Mouse (Mus musculus) frontal cortex, postnatal 14 days (tissue): ENCODE results near the gene Spata32.

Experiments used
- DNase-seq, 2 experiments: peaks; one replicate each; pipeline ENCODE4 v3.0.0; 2022; ENCODE audit warnings: low spot score in 2 of 2

Spata32 gene

DNA sequence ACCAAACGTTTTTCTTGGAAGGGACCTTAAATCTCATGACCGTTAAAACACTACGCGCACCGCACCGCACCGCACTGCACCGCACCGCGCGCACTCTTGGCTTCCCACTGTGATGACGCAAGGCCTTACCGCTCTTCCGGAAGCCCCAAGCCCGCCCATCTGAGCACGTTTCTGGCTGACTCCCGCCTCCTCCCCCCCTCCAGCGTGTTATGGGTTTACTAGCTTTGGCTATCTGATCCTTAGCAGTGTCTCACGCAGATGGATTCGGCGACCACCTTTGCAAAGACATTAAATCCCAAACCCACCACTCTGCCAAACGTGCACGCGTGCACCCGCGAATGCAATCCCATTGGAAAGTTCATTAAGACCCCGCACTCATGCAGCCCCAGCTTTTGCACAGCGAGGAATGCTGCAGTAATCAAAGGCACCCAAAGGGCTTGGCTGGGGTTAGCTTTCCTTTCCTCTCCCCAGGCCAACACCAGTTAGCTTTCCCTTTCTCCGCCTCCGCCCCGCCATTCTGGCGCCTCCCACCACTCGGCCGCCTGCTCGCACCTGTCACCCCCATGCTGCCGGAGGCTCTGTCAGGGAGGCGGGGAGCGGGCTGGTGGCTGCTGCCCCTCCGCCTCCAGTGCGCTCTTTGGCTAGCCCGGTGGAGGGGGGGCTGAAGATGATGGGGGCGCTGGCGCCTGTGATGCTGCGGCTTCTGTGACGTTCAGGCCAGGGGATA, at the start of gene Spata32:
Gene Spata32 (minus strand): TSS at position 643 of the 727 bp plus-strand sequence.
- peak in 1 of 2 experiments; percentile 58 for DNase-seq

DNA sequence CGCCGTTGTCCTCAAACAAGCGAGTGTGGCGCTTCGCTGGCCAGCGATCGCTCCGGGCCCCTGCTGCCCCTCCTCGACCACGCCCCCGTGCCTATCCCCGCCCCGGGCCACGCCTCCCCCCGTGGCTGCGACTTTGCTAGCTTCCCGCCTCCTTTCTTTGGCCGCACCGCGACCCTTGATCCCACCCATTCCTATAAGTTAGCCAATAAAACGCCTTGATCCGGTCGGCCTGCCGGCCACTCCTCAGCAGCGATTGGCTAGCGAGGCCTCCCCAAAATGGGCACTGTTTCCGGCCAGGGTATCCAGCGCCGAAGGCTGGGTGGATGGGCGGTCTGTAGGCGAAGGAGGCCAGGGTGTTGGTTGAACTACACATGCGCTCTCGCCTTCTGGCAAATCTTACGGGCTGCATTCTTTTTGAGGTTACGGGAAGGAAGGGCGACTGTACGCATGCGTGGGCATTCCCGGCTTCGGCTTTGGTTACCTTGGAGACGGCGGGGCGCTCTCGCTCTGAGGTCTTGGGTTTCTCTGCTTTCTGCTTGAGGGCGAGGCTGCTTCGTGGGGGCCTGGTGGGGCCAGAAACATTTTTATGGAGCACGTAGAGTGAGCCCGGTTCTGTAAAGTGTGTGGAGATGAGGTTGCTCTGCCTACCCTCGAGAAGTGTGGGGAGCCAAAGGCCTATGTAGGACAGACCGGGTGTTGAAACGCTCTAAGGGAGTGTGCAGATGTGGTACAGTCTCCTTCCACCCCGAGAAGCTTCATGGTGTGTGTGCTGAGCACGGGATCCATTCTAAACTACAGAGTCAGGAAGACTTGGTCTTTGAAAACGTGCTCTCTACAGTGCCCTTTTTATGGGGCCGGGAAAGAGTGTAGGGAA, 49.4 kb upstream of the Spata32 start, which contains the start of gene Map3k14:
Gene Map3k14 (minus strand): TSS at position 127 of the 874 bp plus-strand sequence.
- peak; percentile 98 to 99 for DNase-seq

DNA sequence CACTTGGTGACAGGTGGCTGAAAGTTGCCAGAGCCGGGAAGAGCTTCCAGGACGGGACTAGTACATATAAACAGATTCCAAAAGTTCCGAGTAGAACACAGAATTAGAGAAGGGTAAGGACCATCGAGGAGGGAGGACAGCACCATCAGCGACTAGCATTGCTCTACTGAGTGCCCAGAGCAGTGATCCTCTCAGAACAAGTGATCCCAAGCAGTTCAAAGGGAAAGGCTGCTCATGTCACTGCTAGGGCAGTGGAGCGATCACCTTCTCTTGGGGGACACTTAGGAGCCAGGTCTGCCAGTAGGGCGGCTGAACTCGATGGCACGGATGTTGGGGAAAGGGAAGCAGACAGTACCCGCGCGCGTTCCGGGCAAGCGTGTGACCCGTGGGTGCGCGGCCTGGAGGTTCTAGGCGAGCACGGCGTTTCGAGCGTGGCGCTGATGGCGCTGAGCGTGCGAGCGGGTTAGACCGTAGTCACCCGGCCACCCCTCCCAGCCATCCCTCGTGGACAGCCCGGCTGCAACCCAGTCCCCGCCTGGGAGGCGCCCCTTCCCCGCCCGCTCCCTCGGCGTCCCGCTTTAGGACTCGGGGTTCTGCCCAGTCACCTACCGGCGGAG, 48.6 kb upstream of the Spata32 start:
- DNase-seq, result no peak

DNA sequence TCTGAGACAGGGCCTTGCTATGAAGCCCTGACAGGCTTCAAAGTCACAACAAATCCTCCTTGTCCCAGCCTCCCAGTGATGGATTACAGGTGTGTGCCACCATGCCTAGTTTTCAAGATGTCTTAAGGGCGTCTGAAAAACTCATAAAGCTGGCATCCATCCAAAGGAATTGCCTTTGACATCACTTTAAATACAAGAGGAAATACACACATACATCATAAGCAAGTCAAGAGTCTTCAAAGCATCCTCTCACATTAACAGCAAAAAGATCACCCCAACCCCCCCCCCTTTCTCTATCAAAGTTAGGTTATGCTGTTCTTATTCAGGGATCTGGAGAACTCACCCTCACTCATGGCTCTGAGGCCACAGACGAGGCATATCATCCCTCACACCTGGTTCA, 47.6 kb upstream of the Spata32 start:
- no peak for DNase-seq

DNA sequence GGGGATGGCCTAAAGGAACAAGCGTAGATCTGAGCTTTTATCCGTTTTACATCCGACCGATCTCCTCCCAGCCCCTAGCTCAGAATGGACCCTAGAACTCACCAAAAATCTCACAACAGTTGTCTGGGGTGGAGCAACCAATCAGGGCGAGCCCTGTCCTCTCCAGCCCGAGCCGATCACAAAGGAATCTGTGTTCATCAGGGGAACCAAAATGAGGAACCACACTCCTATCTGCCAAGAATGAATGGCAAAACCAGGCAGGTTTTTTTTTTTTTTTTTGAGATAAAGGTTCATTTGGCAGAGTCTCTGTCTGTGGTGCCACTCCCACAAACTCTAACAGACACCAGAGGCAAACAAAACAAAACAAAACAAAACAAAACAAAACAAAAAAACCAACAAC, 47.0 kb upstream of the Spata32 start:
- no peak for DNase-seq

DNA sequence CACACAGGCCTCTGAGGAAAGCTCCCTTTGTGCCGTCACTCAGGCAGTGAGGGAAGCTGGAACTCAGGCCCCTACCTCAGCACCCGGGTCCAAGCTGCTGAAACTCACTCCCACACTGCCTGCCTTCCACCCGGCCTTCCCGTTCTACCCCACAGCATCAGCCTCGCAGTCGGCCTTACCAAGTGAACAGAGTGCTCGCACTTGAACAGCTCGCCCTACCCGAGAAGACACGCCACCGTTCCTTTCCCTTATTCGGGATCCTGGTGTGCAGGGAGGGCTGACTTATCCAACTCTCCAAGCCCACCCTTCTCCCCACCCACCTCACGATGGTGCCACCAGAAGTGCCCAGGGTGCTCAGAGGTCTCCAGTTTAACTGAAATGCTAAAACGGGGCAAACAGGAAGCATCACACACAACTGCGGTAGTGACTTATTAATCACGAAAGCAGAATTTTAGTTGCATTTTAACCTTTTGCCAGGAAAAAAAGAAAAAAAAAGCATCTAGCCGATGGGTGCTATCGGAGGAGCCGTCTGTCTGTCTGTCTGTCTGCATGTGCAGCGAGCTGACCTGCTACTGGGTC, 46.3 kb upstream of the Spata32 start:
- no peak for DNase-seq

DNA sequence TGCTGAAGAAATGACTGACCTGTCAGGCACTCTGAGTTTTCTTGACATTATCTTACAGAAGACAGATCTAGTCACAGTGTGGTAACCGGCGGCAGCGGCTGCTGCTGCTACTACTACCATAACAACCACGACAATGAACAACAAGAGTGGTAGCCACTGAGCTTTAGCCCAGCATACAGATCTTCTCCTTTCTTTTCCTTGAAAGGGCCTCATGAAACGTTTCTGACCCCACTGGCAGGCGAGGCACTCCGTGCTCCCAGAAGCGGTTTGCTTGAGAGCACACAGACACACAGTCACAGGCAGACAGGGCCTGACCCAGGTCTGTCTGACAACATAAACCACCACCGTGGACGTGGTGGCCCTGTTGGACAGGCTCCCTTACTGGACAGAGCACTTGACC, 45.3 kb upstream of the Spata32 start:
- DNase-seq, result no peak

DNA sequence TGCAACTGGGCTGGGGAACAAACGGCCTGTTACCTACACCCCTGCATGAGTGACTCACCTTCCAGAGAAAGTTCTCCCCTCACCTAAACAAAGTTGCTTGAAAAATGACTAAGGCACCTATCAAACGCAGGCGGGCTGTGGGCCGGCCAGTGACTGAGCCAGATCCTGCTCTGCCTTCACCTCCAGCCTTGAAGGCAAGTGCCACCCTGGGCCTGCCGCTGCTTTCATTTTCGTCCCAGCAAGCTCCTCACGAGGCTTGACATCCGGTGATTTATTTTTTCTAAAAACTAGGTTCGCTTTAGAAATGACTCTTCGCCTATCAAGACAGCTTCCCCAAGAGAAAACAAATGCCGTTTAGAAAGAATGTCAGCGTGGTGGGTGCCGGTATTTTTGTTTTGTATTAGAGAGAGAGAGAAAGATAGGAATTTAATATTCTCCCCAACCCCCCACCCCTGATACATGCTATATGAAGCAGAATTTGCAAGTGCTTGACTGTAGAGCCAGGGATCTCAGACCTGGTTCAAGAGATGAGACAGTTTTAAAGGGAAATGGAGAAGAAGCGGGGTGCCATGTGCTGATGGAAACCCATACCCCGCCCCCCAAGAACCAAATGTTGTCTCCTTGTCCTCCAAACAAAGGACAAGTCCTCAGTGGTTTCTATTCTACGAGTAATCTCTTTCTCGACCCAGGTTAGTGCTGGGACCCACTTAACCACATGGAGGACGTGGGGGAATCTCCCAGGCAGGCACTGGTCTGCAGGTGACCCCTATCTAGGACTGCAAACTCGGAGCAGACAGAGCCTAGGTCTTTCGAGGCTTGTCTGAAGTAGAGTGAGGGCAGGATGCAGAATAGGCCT, 44.4 kb upstream of the Spata32 start:
- DNase-seq, result no peak

DNA sequence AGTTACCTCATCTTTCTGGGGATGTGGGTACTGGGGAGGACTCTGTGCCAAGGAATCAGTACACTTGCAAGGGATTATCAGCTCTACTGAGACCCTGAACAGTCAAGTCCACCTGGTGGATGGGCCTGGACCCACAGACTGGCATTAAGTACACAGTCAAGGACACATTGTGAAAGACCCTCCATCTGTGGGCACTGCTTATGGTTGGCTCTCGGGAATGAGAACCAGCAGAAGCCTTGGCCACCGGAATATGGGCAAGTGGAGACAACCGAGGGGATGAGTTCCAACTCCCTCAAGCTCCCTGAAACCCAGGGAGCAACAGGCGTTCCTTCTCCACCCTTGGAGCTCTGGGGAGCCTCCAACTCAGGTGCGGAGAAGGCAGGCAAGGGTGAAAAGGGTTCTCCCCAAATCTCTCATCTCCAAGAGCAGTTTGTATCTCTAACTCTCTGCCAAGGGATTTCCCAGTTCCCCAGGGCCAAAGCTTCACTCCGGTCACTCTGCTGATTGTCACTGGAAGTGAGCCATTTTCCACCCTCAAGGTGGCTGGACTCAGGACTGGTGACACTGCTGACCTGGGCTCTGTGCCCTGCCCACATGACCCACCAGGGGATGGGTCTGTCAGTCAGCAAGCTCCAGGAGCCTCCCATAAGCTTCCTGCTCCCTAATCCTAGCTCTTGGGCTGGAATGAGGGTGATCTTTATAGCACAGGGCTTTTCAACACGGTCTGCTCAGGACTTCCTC, 43.6 kb upstream of the Spata32 start:
- DNase-seq, result no peak

DNA sequence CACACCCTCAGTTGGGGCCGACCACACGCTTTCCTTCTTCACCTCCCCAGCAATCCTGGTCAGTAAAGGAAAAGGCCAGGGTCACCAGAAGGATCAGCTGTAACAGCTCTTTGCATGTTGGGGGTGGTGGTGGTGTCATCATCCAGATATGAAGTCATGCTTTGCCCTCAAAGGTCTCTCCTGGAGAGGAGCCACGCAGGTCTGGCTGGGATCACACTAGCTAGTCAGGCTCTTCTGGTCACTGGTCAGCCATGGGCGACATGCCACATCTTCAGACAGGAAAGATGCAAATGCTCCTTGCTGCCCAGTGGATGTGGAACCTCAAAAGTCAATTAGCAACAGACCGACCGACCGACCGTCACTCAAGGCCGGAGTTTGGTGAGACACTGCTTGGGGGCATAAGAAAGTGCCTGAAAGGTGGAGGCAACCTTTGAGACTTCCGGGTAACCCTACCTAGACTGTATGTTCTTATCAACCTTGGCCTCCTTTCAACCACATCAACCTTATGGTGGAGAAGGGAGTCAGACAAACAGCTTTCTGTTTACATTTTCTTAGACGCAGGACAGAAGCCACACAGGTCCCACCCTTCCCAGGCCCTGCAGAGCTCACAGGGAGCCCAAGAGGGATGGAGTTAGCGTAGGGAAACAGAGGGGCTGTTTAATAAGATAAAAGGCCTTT, 42.4 kb upstream of the Spata32 start:
- DNase-seq, result no peak

DNA sequence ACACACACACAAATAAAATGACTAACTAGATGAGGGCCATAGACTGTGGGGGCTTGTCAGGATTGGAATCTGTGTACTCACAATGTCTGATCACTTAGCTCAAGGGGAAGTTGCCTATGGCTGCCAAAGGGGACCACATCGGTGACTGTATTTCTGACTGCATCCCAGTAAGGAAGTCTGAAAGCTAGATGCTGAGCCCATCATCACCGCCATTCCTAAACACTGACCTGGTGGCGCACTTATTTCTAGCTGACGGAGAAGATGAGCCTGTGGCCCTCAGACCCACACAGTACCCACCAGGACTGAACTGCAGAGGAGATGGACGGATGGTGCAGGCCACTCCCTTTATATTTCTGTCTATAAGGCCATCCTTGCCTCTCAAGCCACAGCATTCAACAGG, 41.8 kb upstream of the Spata32 start:
- DNase-seq, result no peak

DNA sequence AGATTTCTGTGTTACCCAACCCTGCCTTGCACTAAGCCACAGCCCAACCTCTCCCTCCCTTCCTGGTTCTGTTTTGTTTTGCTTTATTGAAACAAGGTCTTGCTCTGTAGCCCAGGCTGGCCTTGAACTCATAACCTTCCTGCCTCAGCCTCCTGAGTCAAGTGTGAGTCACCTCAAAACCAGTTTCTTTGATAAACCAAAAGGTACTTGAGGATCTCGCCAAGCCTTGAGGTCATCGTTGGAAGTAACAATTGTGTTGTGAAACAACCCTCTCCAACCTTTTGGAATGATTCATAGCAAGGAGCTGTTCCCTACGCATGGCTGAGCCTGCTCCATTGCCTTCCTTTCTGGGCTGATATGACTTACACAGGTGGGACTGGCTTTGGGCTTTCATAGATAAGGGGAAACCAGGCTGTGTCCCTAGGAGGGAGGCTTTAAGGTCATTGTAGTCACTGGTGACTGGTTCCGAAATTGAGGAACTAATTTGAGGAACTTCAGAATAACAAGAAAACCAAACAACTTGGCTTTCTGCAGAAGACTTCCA, 39.8 kb upstream of the Spata32 start:
- no peak for DNase-seq

DNA sequence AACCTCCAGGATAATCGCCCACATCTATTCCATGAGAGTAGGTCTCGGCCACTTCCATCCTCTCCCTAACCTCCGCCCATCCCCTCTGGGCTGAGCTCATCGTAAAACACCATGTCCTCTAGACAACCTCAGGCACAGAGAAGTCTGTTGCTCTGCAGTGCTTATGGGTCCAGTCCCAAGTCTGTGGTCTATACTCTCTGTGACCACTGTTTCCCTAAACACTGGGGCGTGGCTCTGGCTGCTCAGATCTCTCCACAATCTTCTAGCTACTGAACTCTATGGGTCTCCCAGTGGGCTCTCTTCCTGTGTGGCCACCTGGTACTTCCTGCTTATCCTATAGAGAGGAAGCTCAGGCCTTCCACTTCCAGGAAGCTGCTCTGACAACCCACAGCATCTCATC, 35.4 kb upstream of the Spata32 start:
- no peak for DNase-seq

DNA sequence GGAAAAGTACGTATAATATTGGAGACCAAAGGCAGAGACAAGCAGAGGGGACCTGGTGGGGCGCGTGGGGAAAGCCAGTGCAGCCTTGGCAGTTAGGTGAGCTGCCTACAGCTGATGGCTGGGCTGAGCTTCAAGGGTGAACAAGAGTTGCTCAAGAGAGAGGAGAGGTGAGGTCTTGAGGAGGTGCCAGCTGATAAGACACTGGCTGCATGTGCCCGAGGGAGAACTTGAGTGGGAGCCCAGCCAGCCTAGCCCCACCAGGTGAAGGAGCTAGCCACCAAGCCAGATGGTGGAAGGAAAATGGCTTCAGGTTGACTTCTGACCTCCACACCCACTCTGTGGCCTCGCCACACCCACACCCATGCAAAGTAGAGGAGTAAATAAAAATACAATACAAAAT, 34.1 kb upstream of the Spata32 start:
- DNase-seq, result no peak

DNA sequence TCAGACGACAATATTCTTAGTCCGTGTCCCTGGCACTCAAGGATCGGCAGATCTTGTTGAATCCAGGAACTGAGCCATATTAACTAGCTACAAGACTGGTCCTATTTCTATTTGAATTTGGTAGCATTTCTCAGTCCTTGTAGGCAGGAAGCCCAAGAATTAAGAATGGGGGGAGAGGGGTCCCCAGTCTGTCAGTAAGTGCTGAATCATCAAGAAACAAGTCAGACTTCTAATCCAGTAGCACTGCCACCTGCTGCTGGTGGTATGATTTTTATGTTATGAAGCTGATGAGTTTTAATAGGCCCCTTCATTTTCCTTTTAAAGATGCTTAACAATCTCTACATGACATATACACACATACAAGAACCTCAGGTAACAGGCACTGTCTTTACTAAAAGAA, 32.1 kb upstream of the Spata32 start:
- DNase-seq, result no peak

DNA sequence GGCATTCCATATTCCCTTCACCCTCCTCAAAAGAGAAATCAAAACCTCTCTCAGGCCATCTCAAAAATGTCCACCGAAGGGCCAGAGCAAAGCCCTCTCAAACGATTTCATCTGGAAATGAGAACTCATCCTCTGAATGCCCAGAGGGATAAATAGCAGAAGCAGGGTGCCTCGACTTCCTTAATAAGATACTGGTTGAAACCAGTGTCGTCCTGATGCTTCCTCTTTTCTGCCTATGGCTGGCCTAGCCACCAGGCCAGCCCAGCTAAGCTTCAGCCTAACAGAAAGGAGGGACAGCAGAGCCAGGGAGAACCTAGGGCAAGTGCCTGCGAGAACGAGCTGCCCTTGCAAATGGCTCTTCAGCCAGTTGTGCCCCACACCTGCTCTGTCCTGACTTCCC, 31.3 kb upstream of the Spata32 start:
- no peak for DNase-seq

DNA sequence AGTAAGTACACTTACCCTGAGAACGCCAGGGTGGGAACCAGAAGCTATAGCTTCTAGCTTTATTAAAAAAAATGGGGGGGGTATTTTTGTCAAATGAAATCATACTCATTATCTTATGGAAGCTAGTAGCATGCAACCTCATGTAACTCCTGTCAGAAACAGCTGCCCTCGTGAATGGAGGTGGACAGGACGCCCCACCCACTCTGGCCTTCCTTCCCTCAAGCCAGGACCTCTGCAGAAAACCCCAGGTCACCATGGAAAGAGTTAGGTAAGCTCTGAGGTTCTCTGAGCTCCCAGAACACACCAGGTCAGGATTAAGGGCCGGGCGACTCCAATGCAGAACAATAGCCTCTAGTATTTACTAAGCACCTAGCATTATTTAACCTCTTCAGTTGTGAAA, 30.6 kb upstream of the Spata32 start:
- no peak for DNase-seq

DNA sequence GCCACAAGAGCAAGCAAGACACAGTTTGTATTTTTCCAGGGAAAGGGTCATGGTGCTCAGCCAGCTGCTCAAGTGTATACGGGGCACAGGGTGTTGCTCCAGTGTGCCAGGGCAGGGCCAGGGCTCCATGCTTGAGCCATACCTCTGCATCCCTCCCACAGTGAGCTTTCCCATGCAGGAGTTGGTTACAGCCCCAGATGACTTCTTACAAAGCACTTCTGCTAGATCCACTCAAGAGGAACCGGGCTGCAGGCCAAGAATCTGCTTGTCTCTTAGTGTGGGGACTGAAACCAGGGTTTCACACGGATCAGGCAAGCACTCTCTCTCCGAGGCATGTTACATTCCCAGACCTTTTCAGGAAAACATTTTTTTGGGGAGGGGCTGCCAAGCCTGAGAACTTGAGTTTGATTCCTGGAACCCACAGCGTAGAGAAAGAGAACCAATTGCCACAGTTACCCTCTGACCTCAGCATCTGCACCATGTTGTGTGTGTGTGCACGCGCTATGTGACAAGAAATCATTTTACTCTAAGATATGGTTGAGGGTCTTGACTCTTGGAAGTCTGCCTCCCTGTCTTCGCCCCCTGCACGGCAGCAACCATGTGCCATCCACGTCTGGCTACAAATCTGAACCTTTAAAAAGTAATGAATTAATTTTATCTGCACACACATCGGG, 29.4 kb upstream of the Spata32 start:
- peak; percentile 66 to 78 for DNase-seq

DNA sequence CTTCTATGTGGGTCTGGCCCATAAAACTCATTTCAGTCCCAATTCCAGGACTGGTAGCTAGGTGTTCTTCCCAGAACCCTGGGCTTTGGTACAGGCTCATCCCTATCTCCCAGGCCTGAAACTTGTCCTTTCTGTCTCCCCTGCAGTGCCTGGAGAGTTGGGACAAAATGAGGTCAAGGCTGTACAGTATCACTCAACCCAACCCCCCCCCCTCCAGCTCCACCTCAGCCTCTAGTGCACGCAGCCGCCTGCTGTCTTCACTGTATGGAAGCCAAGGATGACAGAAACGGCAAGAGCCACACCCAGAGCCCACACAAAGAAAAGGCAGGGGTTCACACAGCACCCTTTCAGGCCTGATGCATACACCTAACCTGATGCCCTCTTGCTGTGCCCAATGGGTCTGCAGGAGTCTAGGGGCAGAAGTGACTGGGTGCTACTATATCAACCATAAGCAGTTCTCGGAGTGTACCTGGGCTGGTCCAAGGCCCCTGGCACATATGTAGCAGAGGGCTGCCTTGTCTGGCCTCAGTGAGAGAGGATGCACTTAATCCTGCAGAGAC, 28.6 kb upstream of the Spata32 start:
- no peak for DNase-seq
